Mouse (Mus musculus): Measurements from ENCODE around the gene Chdh.

GRCm38 (mm10) chr14:29999475-29999811 is 9.4 kb upstream of the Chdh start:
- no peak for TF ChIP-seq POLR2A (IDR thresholded peaks at IDR 0.05; ENCODE audit: insufficient read depth, low read depth, low read length)
- no peak for TF ChIP-seq CTCF (IDR thresholded peaks at IDR 0.05; ENCODE audit: insufficient read depth, low read depth, low read length)

Measured in olfactory bulb, adult 2 months (tissue).